Mouse (Mus musculus) small intestine, adult 2 months (tissue): ENCODE results near the gene Cald1.

ENCODE experiments used
- CTCF ChIP-seq: fragments of 200-500 bp; IDR thresholded peaks from 2 replicates; pipeline ENCODE4 v1.5.1; 2012; ENCODE audit warnings: low read depth, mild to moderate bottlenecking, control low read depth, inconsistent platforms, low read length, moderate library complexity, mixed read lengths; ENCODE audit not compliant: insufficient replicate concordance, insufficient read length; ENCODE audit errors: extremely low read depth
- POLR2A ChIP-seq: fragments of 200-500 bp; IDR thresholded peaks from 2 replicates; pipeline ENCODE4 v1.6.1; 2012; ENCODE audit warnings: low read depth, mild to moderate bottlenecking, control low read depth, inconsistent platforms, low read length, moderate library complexity

- TF ChIP-seq POLR2A (no peak), CTCF (no peak)
Observed at GRCm38 (mm10) chr6:34664291-34664690, 66.0 kb downstream of the Cald1 start.
